Mouse (Mus musculus) CH12.LX (cell line): ENCODE results near the gene Mvb12b. TPM values are rescaled to one million over a fixed set of nuclear protein-coding genes. Genes with fewer than 3 reads are reported as not detected.

Source experiments
- polyA plus RNA-seq: library from polyadenylated mRNA; unstranded; fragments of >175 nt; gene quantifications from 2 replicates; pipeline ENCODE4 v1.2.1, GENCODE M21; 2012; ENCODE audit warnings: low read depth; ENCODE audit not compliant: insufficient read length
- total RNA-seq, 2 experiments: library from RNA; depleted of rRNA; stranded (reverse); fragments of 300-350 nt in 1 of 2; fragments of >200 nt in 1 of 2; gene quantifications; 2 replicates each; pipeline ENCODE4 v1.2.3; 2012 to 2014

Mvb12b gene
- total and polyA plus RNA-seq, 3 experiments: 3.0 to 16.7 (median 5.3) TPM

Other genes with a start within 250 kb of the Mvb12b start
- not detected in 2 replicates for gene Lmx1b, start 247.4 kb downstream of the Mvb12b start, total RNA-seq (2012; rRNA removed)
- not detected in 2 replicates for gene Lmx1b, start 247.4 kb downstream of the Mvb12b start, total RNA-seq (2014; rRNA removed)
- not detected in 2 replicates for gene Lmx1b, start 247.4 kb downstream of the Mvb12b start, polyA plus RNA-seq